Mouse (Mus musculus): ENCODE measurements around the gene Gm10721. TPM values are rescaled to one million over a fixed set of nuclear protein-coding genes. Genes with fewer than 3 reads are reported as not detected.
"Not testable (repeated sequence)": the region's sequence is repeated elsewhere in the genome, so short reads cannot be mapped to it uniquely, and the experiment has no call there.

Gm10721 gene
- polyA plus RNA-seq, 1 experiment from 2014 or later = not detected

- H3K36me3 ChIP-seq (replicated peaks); H3K9ac ChIP-seq; H3K9me3 ChIP-seq; H3K4me1 ChIP-seq; H3K4me2 ChIP-seq; H3K4me3 ChIP-seq (replicated peaks); H3K27me3 ChIP-seq; H3K27ac ChIP-seq; ATAC-seq (ENCODE audit: low FRiP score): not testable (repeated sequence)
- 56% methylated on average over 1 of the region's 9 CpGs for WGBS
Observed at GRCm38 (mm10) chr9:3017108-3017507, 4.2 kb downstream of the Gm10721 start, which contains the start of gene Gm10719. Gene Gm10719 (plus strand): TSS chr9:3017408.

GRCm38 (mm10) chr9:3018944-3019343 lies 6.0 kb downstream of the Gm10721 start:
- ATAC-seq (ENCODE audit: low FRiP score) = not testable (repeated sequence)
- WGBS = 58% methylated on average over 9 of the region's 9 CpGs

GRCm38 (mm10) chr9:3019835-3020727 lies 7.1 kb downstream of the Gm10721 start:
- not testable (repeated sequence) for H3K4me3 ChIP-seq (replicated peaks); H3K4me1 ChIP-seq; H3K4me2 ChIP-seq; H3K9ac ChIP-seq; H3K27me3 ChIP-seq; H3K27ac ChIP-seq; H3K9me3 ChIP-seq; H3K36me3 ChIP-seq (replicated peaks)
- peak; percentile 64 for ATAC-seq (ENCODE audit: low FRiP score)
- WGBS = 74% methylated on average over 16 of the region's 19 CpGs

More at GRCm38 (mm10) chr9:3018944-3019343, 6.0 kb downstream of the Gm10721 start:
- not testable (repeated sequence) for H3K9me3 ChIP-seq; H3K4me2 ChIP-seq; H3K36me3 ChIP-seq (replicated peaks); H3K27me3 ChIP-seq; H3K4me3 ChIP-seq (replicated peaks); H3K4me1 ChIP-seq; H3K27ac ChIP-seq; H3K9ac ChIP-seq

GRCm38 (mm10) chr9:3022316-3023008 lies 9.5 kb downstream of the Gm10721 start:
- H3K4me3 ChIP-seq (replicated peaks); H3K27ac ChIP-seq; H3K9ac ChIP-seq; H3K9me3 ChIP-seq; H3K4me2 ChIP-seq; ATAC-seq (ENCODE audit: low FRiP score); H3K36me3 ChIP-seq (replicated peaks); H3K4me1 ChIP-seq; H3K27me3 ChIP-seq: not testable (repeated sequence)
- 73% methylated on average over 11 of the region's 13 CpGs for WGBS

- not testable (repeated sequence) for ATAC-seq (ENCODE audit: low FRiP score); H3K9me3 ChIP-seq; H3K27ac ChIP-seq; H3K9ac ChIP-seq; H3K4me1 ChIP-seq; H3K36me3 ChIP-seq (replicated peaks); H3K4me3 ChIP-seq (replicated peaks); H3K27me3 ChIP-seq; H3K4me2 ChIP-seq
- WGBS = 74% methylated on average over 12 of the region's 13 CpGs
Observed at GRCm38 (mm10) chr9:3023312-3023984, 10.5 kb downstream of the Gm10721 start, which contains the start of gene Gm10718. Gene Gm10718 (plus strand): TSS chr9:3023547.

- not testable (repeated sequence) for H3K27ac ChIP-seq; H3K9me3 ChIP-seq; H3K27me3 ChIP-seq; H3K36me3 ChIP-seq (replicated peaks); H3K9ac ChIP-seq; H3K4me2 ChIP-seq; ATAC-seq (ENCODE audit: low FRiP score); H3K4me3 ChIP-seq (replicated peaks); H3K4me1 ChIP-seq
- WGBS = 77% methylated on average over 16 of the region's 16 CpGs
Observed at GRCm38 (mm10) chr9:3023985-3024648, 11.2 kb downstream of the Gm10721 start.

- not testable (repeated sequence) for H3K9me3 ChIP-seq; H3K9ac ChIP-seq; H3K4me3 ChIP-seq (replicated peaks); ATAC-seq (ENCODE audit: low FRiP score); H3K4me1 ChIP-seq; H3K27me3 ChIP-seq; H3K36me3 ChIP-seq (replicated peaks); H3K4me2 ChIP-seq; H3K27ac ChIP-seq
- 73% methylated on average over 12 of the region's 12 CpGs for WGBS
Observed at GRCm38 (mm10) chr9:3024912-3025467, 12.1 kb downstream of the Gm10721 start, which contains the start of gene Gm10717. Gene Gm10717 (plus strand): TSS chr9:3025417.

- H3K4me3 ChIP-seq (replicated peaks); H3K36me3 ChIP-seq (replicated peaks); H3K9me3 ChIP-seq; ATAC-seq (ENCODE audit: low FRiP score); H3K27ac ChIP-seq; H3K9ac ChIP-seq; H3K27me3 ChIP-seq; H3K4me2 ChIP-seq; H3K4me1 ChIP-seq: not testable (repeated sequence)
- 70% methylated on average over 5 of the region's 6 CpGs for WGBS
Observed at GRCm38 (mm10) chr9:3025653-3026052, 12.7 kb downstream of the Gm10721 start.

- not testable (repeated sequence) for H3K4me2 ChIP-seq; ATAC-seq (ENCODE audit: low FRiP score); H3K27me3 ChIP-seq; H3K4me3 ChIP-seq (replicated peaks); H3K9ac ChIP-seq; H3K36me3 ChIP-seq (replicated peaks); H3K27ac ChIP-seq; H3K9me3 ChIP-seq; H3K4me1 ChIP-seq
- 73% methylated on average over 5 of the region's 5 CpGs for WGBS
Observed at GRCm38 (mm10) chr9:3026136-3026535, 13.2 kb downstream of the Gm10721 start.

GRCm38 (mm10) chr9:3026741-3027140 lies 13.8 kb downstream of the Gm10721 start:
- not testable (repeated sequence) for H3K4me1 ChIP-seq; H3K36me3 ChIP-seq (replicated peaks); H3K4me3 ChIP-seq (replicated peaks); H3K27ac ChIP-seq; H3K9ac ChIP-seq; H3K27me3 ChIP-seq; H3K9me3 ChIP-seq; H3K4me2 ChIP-seq; ATAC-seq (ENCODE audit: low FRiP score)
- 69% methylated on average over 9 of the region's 9 CpGs for WGBS

GRCm38 (mm10) chr9:3027200-3027599 lies 14.3 kb downstream of the Gm10721 start:
- WGBS = 69% methylated on average over 9 of the region's 9 CpGs
- ATAC-seq (ENCODE audit: low FRiP score); H3K27me3 ChIP-seq; H3K36me3 ChIP-seq (replicated peaks); H3K4me2 ChIP-seq; H3K4me1 ChIP-seq; H3K9ac ChIP-seq; H3K4me3 ChIP-seq (replicated peaks); H3K27ac ChIP-seq; H3K9me3 ChIP-seq: not testable (repeated sequence)
